Mouse (Mus musculus): ENCODE data around the gene Nfib. TPM values are rescaled to one million over a fixed set of nuclear protein-coding genes. Genes with fewer than 3 reads are reported as not detected.

The Nfib gene
- polyA plus RNA-seq, 1 experiment from 2014 or later = 41.4 TPM

DNA sequence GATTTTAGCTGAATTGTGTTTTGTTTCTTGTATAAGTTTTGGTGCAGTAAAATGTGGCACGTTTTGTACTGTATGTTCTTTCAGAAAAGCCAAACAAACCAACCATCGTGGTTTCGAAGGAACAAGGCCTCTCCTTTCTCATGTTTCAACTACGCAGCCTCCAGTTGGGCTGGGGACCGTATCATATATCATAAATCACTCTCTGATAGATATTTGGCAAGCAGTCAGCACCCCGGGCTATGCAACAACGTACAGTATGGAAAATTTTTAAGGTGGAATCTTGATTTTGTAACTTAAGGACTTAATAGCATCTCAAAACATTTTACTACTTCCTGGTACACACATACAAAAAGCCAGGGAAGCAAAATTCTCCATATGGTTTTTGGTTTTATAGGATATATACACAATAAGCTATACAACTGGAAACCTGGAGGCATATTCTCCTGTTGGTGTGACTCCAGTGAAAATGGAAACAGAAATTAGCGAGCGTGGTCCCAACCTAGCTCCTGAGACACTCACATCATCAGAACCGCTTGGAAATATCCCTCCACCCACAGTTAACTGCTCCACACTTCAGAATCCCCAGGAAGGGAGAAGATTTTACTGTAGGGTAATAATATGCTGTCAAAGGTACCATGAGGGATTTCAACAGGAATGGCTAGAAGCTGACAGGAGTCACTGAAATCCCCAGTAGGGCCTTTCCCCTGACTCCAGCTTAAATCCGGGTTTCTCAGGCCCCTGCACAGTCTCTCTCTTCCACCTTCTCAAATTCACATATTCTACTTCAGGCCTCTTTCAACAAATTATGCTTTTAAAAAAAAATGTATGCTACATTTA lies 455.8 kb downstream of the Nfib start:
- peak; percentile 89 for ATAC-seq
- WGBS = 31% methylated on average over 11 of the region's 11 CpGs
- H3K36me3 ChIP-seq = no peaks in the 10 kb centered on the region

DNA sequence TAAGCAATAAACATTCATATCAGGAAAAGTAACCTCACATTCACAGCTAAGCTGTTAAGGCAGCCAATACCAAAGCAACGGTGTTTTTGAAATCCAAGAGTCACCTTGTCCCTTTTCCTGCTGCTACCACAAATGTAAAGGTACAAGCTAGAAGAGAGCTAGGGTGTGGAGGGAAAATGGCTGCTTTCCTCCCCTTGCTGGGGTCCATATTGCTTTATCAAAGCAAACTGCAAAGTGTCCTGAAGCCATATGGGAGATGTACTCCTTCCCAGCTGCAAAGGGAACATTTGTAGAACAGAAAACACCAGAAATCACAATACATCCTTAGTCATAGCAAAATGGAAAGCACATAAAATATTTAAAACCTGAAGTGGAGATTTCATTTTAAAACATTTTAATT lies 456.6 kb downstream of the Nfib start:
- H3K4me3 ChIP-seq (replicated peaks) = no peak overlapping the region
- WGBS = 87% methylated on average over 1 of the region's 1 CpGs
- H3K9me3 ChIP-seq = no peaks in the 10 kb centered on the region
- no peaks in the 10 kb centered on the region for H3K27me3 ChIP-seq (replicated peaks)
- H3K4me2 ChIP-seq (replicated peaks) = no peak overlapping the region
- H3K36me3 ChIP-seq = no peaks in the 10 kb centered on the region
- no peak for ATAC-seq
- no peak overlapping the region for H3K9ac ChIP-seq
- peaks cover 2% of the 10 kb centered on the region; the same call in 1 of the 2 replicates for H3K4me1 ChIP-seq (replicated peaks)
- H3K27ac ChIP-seq = peak overlapping the region; percentile 77

More for the DNA sequence above, 455.8 kb downstream of the Nfib start:
- Histone ChIP-seq H3K4me3 (replicated peaks) (no peak overlapping the region), H3K4me2 (replicated peaks) (no peak overlapping the region), H3K9ac (no peak overlapping the region), H3K27me3 (replicated peaks) (no peaks in the 10 kb centered on the region), H3K4me1 (replicated peaks) (peaks cover 2% of the 10 kb centered on the region; the same call in 1 of the 2 replicates), H3K27ac (peak overlapping the region; percentile 81), H3K9me3 (no peaks in the 10 kb centered on the region)

DNA sequence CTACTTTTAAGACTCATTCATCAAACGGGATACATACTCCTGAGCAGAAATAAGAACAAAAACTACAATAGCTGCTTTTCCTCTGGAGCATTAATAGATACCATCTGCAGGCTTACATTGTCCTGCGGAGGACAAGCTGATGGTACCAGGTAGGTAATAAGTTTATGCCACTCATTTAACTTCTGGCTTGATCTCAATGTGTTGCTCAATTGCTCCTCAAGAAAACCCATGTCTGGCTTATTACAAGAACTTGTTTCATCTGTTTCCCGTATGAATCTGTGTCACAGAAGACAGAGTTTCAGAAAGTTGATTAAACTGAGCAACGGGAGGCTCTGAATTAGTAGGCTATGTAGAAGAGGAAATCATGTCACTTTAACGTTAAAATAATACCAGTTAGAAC lies 457.5 kb downstream of the Nfib start:
- H3K27me3 ChIP-seq (replicated peaks) = no peaks in the 10 kb centered on the region
- no peak for ATAC-seq
- no peak overlapping the region for H3K4me2 ChIP-seq (replicated peaks)
- no peaks in the 10 kb centered on the region for H3K36me3 ChIP-seq
- no peak overlapping the region for H3K9ac ChIP-seq
- no peak overlapping the region for H3K27ac ChIP-seq
- peaks cover 2% of the 10 kb centered on the region; the same call in 1 of the 2 replicates for H3K4me1 ChIP-seq (replicated peaks)
- no peaks in the 10 kb centered on the region for H3K9me3 ChIP-seq
- no peak overlapping the region for H3K4me3 ChIP-seq (replicated peaks)
- WGBS = 87% methylated on average over 5 of the region's 5 CpGs

DNA sequence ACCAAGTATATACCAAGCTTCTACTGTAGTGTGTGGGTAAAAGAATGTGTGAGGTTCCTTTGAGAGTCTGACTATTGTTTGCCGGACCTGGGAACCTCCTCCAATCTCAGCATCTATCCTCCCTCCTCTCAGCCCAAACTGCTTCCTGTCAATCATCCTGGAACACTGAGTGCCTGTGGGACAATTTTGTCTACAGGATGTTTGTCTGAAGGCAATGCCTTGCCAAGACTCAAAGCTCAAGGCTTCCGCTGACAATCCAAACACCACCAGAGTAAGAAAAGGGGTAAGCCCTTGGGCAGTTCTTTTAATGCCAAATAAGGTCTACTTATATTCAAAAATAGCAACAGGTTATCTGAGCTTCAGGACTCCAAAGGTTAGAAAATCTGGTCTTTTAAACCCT lies 459.3 kb downstream of the Nfib start:
- Histone ChIP-seq H3K27me3 (replicated peaks) (no peaks in the 10 kb centered on the region), H3K4me3 (replicated peaks) (no peak overlapping the region), H3K4me1 (replicated peaks) (peaks cover 2% of the 10 kb centered on the region; the same call in 1 of the 2 replicates), H3K27ac (no peak overlapping the region), H3K36me3 (no peaks in the 10 kb centered on the region), H3K9me3 (no peaks in the 10 kb centered on the region), H3K9ac (no peak overlapping the region), H3K4me2 (replicated peaks) (no peak overlapping the region)
- ATAC-seq = no peak
- 72% methylated on average over 2 of the region's 2 CpGs for WGBS

Other genes with a start within 250 kb of the Nfib start
- gene Zdhhc21, start 154.2 kb upstream of the Nfib start, polyA plus RNA-seq (2015; fragmentation: Nextera tagmentation; extraction: Ambion mirVana) = 15.0 and 17.7 TPM in 2 replicates
- 0.21 TPM in 1 of 2 replicates, not detected in the other for gene Cer1, start 179.4 kb upstream of the Nfib start, polyA plus RNA-seq (2015; fragmentation: Nextera tagmentation; extraction: Ambion mirVana)

Measured in intestine, embryonic 15.5 days (tissue).